Mouse (Mus musculus) heart, adult 2 months (tissue): ENCODE results near the gene Ky. TPM values are rescaled to one million over a fixed set of nuclear protein-coding genes. Genes with fewer than 3 reads are reported as not detected.
A peak's percentile ranks its signal among the peaks of the same experiment; 100 is the strongest.

Experiments
- DNase-seq, 2 experiments: peaks; one replicate each; pipeline ENCODE4 v3.0.0; 2021
- H3K27ac ChIP-seq: fragments of 200-600 bp; 2 replicates; pipeline ENCODE4 v1.8.1; 2022
- H3K27me3 ChIP-seq: fragments of 200-500 bp; 2 replicates; pipeline ENCODE4 v1.6.1; 2012; ENCODE audit warnings: mild to moderate bottlenecking, low read length, inconsistent platforms, mixed read lengths; ENCODE audit not compliant: control insufficient read depth, insufficient read depth
- H3K36me3 ChIP-seq: fragments of 200-500 bp; 2 replicates; pipeline ENCODE4 v1.6.1; 2012; ENCODE audit warnings: low read length, inconsistent platforms; ENCODE audit not compliant: control insufficient read depth, insufficient read depth
- H3K4me1 ChIP-seq: fragments of 200-500 bp; 2 replicates; pipeline ENCODE4 v1.6.1; 2011; ENCODE audit warnings: low read length; ENCODE audit not compliant: control insufficient read depth, insufficient read depth
- H3K4me3 ChIP-seq: fragments of 200-600 bp; 2 replicates; pipeline ENCODE4 v1.8.1; 2022
- H3K79me2 ChIP-seq: fragments of 200-500 bp; replicated peaks from 2 replicates; pipeline ENCODE4 v1.6.1; 2012; ENCODE audit warnings: mild to moderate bottlenecking, inconsistent platforms, low read length, moderate library complexity, mixed read lengths; ENCODE audit not compliant: control insufficient read depth, insufficient read depth
- H3K9ac ChIP-seq: fragments of 200-500 bp; 2 replicates; pipeline ENCODE4 v1.6.1; 2012; ENCODE audit warnings: low read depth, mild to moderate bottlenecking, control low read depth, inconsistent platforms, low read length, mixed read lengths
- CTCF ChIP-seq: fragments of 200-600 bp; IDR thresholded peaks from 2 replicates; pipeline ENCODE4 v1.8.1; 2022; ENCODE audit warnings: antibody characterized with exemption, mild to moderate bottlenecking, moderate library complexity
- EP300 ChIP-seq: fragments of 200-500 bp; IDR thresholded peaks from 2 replicates; pipeline ENCODE4 v1.6.1; 2011; ENCODE audit warnings: low read depth, low read length, control low read depth; ENCODE audit not compliant: insufficient read depth
- POLR2A ChIP-seq: fragments of 200-500 bp; IDR thresholded peaks from 2 replicates; pipeline ENCODE4 v1.6.1; 2011; ENCODE audit warnings: mild to moderate bottlenecking, low read depth, low read length, control low read depth; ENCODE audit not compliant: insufficient read depth
- WGBS: fragments of 180-500 bp; shearing (Covaris S2); methylation state at CpG from one replicate; pipeline ENCODE4 v1.1.7; 2018; 5-methylcytosine and 5-hydroxymethylcytosine counted together
- intact Hi-C: fragments of 180-260 bp; cut with DNase I; formaldehyde crosslinking; loops from one replicate; pipeline ENCODE4 v1.15.1; 2025
- polyA plus RNA-seq: library from polyadenylated mRNA; depleted of rRNA; stranded (reverse); fragments of >200 nt; gene quantifications from 2 replicates; pipeline ENCODE4 v1.2.3, GENCODE M21; 2012
- total RNA-seq, 2 experiments: library from RNA; stranded (reverse); gene quantifications; 2 replicates each; pipeline ENCODE4 v1.2.3; 2021

Ky gene
- total and polyA plus RNA-seq, 3 experiments = 8.2 to 12.1 (median 11.4) TPM

DNA sequence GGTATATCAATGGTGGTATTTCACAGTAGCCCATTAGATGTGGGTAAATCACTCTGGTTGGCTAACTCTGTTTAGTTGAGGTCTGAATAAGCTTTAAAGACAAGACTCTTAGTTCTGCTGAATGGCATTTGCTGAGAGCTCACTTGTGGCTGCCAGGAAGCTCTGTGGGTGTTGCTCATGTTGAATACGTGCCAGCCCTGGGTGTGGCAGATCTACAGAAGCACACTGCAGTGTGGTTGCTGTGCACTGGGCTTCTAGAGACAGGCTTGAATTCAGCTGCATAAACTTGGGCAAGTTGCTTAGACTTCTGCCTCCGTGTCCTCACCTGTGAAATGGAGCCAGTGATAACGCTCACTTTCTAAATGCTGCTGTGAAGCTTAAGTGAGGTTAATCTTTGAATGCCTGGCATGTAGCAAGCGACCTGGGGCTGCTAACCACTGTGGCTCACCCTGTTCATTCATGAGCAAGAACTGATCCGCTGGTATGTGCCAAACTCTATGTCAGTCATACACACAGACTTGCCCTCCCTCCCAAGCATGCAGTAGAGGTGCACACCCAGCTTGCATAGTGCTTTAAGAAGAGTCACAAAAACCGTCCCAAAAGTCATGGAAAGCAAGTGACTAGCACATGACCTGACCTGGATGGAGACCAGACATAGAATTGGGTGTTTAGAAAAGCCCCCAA is 27.6 kb upstream of the Ky start:
- H3K36me3 ChIP-seq = no peaks in the 10 kb centered on the region
- H3K4me1 ChIP-seq = no peaks in the 10 kb centered on the region
- H3K9ac ChIP-seq = no peak overlapping the region
- intact Hi-C loops = loop anchor here (5.0 kb wide), 1 partner anchor 69 kb away; no protein-coding TSS in a partner anchor
- no peaks in the 10 kb centered on the region for H3K27me3 ChIP-seq
- TF ChIP-seq CTCF (no peak), EP300 (no peak), POLR2A (no peak)
- WGBS = 74% methylated on average over 6 of the region's 6 CpGs
- peak in 1 of 2 experiments; percentile 18 for DNase-seq
- no peak overlapping the region for H3K4me3 ChIP-seq
- H3K79me2 ChIP-seq = no peaks in the 10 kb centered on the region
- H3K27ac ChIP-seq = no peak overlapping the region

DNA sequence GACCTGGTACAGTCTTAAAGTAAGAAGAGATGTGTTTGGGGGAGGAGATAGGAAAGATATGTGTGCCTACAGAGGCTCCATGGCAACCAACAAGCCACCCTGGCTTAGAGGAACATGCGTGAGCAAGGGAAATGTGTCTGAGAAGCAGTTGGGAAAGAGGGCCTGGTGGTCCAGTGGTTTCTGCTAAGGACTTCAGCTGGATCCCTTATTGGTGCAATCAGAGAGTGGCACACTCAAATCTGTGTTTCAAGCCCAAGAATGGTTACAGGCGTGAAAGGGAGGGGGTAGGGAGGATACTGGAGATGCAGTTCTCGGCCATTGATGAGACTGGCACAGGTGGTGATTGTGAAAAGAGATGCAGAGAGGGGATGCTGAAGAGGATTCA is 27.1 kb upstream of the Ky start:
- Histone ChIP-seq H3K36me3 (no peaks in the 10 kb centered on the region), H3K9ac (no peak overlapping the region), H3K27ac (no peak overlapping the region), H3K79me2 (no peaks in the 10 kb centered on the region), H3K4me3 (no peak overlapping the region), H3K27me3 (no peaks in the 10 kb centered on the region), H3K4me1 (no peaks in the 10 kb centered on the region)
- intact Hi-C loops = loop anchor here (5.0 kb wide), 1 partner anchor 69 kb away; no protein-coding TSS in a partner anchor
- no peak for DNase-seq
- 83% methylated on average over 3 of the region's 3 CpGs for WGBS
- TF ChIP-seq POLR2A = no peak
- TF ChIP-seq EP300 = no peak
- TF ChIP-seq CTCF = no peak

DNA sequence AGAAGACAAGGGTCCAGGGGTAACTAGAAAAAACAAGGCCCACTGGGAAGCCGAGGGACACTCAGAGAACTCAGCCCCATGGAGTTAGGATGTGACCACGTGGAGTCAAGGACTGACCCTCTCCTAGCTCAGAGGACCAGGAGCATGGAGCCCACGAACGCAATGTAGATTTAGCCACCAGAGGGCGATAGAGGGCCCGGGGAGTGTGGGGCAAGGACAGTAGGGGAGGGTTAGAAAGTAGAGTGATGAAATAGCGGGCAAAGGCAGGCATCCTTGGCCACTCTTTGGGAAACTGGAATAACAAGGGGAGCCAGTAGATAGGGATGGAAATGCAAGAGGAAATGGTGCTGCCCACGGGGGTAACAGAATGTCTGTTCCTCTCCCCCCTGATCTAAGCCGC is 26.5 kb upstream of the Ky start:
- DNase-seq = peak in 1 of 2 experiments; percentile 44
- Histone ChIP-seq H3K4me3 (no peak overlapping the region), H3K36me3 (no peaks in the 10 kb centered on the region), H3K27ac (no peak overlapping the region), H3K9ac (no peak overlapping the region), H3K4me1 (no peaks in the 10 kb centered on the region), H3K27me3 (no peaks in the 10 kb centered on the region), H3K79me2 (no peaks in the 10 kb centered on the region)
- intact Hi-C loops = loop anchor here (5.0 kb wide), 1 partner anchor 68 kb away; no protein-coding TSS in a partner anchor
- WGBS = 41% methylated on average over 9 of the region's 9 CpGs
- peak; percentile 69 for TF ChIP-seq CTCF
- no peak for TF ChIP-seq POLR2A

DNA sequence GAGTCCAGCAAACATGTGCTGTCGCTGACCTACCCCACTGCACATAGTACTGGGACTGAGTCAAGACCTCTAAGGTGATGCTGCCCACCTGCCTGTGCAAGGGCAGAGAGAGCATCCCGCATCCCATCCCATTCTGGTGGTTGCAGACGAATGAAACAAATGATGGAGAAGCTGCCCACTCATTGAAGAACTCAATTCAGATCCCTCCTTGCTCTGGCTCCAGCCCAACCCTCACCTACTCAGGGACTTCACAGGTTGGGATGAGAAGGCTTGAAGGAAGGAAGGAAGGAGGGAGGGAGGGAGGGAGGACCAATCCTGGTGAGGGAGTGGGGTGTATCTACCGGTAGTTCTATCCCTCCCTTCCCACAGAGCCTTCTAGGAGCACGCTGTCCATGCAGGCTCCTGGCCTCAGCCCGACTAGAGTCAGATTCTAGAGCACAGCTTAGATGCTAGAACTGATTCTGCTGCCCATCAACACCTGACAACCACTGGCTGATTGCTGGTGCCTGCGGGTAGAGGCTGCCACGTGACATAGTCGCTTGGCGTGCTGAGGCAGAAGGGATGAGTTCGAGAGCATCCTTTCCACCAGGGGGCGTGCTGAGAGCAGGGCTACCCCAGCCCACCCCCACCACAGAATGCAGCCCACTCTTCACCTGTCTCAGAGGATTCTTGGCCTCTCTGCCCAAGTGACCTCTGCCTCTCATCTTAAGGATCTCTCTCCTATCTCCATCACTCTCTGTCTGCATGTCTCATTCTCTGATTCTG is 13.3 kb upstream of the Ky start:
- H3K9ac ChIP-seq = no peak overlapping the region
- no peak for DNase-seq
- intact Hi-C loops = loop anchor here (5.0 kb wide), 2 partner anchors 55 to 90 kb away; no protein-coding TSS in a partner anchor
- H3K27ac ChIP-seq = no peak overlapping the region; the same call in 1 of the 2 replicates
- WGBS = 40% methylated on average over 12 of the region's 12 CpGs
- no peak overlapping the region for H3K4me3 ChIP-seq
- H3K4me1 ChIP-seq = peaks cover 6% of the 10 kb centered on the region
- TF ChIP-seq POLR2A (no peak), EP300 (no peak), CTCF (peak; percentile 62)
- no peaks in the 10 kb centered on the region for H3K79me2 ChIP-seq
- H3K27me3 ChIP-seq = no peaks in the 10 kb centered on the region
- no peaks in the 10 kb centered on the region for H3K36me3 ChIP-seq

DNA sequence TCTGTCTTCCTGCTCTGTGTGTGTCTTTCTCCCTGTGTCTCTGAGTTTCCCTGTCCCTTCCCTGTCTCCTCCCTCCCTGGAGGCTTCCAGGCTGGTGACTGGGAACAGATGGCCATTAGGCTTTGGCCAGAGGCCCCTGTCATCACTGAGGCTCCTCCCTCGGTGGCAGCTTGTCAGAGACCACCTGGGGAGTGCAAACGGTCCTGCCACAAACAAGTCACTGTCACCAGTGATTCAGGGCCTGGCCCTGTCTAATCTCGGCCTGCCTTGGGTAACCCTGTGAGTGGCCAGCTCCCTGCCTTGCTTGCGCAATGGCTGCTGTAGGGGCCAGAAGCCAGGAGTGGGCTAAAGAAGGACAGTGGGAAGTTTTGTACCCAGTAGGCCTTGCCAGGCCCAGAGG is 12.5 kb upstream of the Ky start:
- peak; percentile 71 to 86 for DNase-seq
- no peaks in the 10 kb centered on the region for H3K27me3 ChIP-seq
- H3K27ac ChIP-seq = peak overlapping the region; percentile 53; the same call in 1 of the 2 replicates
- TF ChIP-seq EP300 = peak; percentile 84
- no peak for TF ChIP-seq POLR2A
- TF ChIP-seq CTCF = no peak
- H3K36me3 ChIP-seq = no peaks in the 10 kb centered on the region
- H3K4me3 ChIP-seq = no peak overlapping the region
- 24% methylated on average over 4 of the region's 4 CpGs for WGBS
- H3K9ac ChIP-seq = no peak overlapping the region
- H3K79me2 ChIP-seq = no peaks in the 10 kb centered on the region
- intact Hi-C loops = loop anchor here (5.0 kb wide), 2 partner anchors 54 to 91 kb away; no protein-coding TSS in a partner anchor
- peaks cover 10% of the 10 kb centered on the region for H3K4me1 ChIP-seq

DNA sequence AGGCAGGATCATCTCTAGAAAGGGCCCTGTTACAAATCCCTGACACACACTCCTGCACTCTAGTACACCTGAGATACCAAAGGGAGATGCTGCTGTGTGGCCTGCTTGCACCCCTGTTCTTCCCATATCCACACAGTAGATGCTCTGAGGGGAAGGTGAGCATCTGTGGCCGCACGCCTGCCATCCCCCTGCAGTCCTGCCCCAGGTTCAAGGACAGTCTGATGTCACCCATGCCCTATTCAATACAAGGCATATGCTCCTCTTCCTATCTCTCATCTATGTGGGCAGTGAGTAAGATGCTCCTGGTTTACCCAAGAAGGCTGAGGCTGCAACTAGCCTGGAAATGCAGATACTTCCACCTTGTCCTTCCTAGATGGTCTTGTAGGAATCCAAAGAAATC is 11.6 kb upstream of the Ky start:
- 93% methylated on average over 2 of the region's 2 CpGs for WGBS
- no peak for TF ChIP-seq EP300
- TF ChIP-seq CTCF = no peak
- no peak for TF ChIP-seq POLR2A
- DNase-seq = peak in 1 of 2 experiments; percentile 10
- Histone ChIP-seq H3K4me1 (peaks cover 16% of the 10 kb centered on the region), H3K27me3 (no peaks in the 10 kb centered on the region), H3K79me2 (no peaks in the 10 kb centered on the region), H3K4me3 (no peak overlapping the region), H3K9ac (no peak overlapping the region), H3K27ac (no peak overlapping the region), H3K36me3 (peaks cover 2% of the 10 kb centered on the region; the same call in 1 of the 2 replicates)
- intact Hi-C loops = loop anchor here (5.0 kb wide), 2 partner anchors 53 to 92 kb away; no protein-coding TSS in a partner anchor
